Mouse (Mus musculus): ENCODE results near the gene Recql5. TPM values are rescaled to one million over a fixed set of nuclear protein-coding genes. Genes with fewer than 3 reads are reported as not detected.

Recql5 gene
- polyA plus RNA-seq, 1 experiment from 2014 or later = 8.1 TPM

GRCm38 (mm10) chr11:115906521-115906920, 26.8 kb downstream of the Recql5 start:
- Histone ChIP-seq H3K4me3 (replicated peaks) (no peak overlapping the region), H3K4me2 (no peak overlapping the region), H3K36me3 (replicated peaks) (peaks cover 63% of the 10 kb centered on the region), H3K27ac (replicated peaks) (peak overlapping the region; percentile 97), H3K27me3 (no peaks in the 10 kb centered on the region), H3K9ac (no peak overlapping the region), H3K4me1 (replicated peaks) (peaks cover 92% of the 10 kb centered on the region), H3K9me3 (replicated peaks) (no peaks in the 10 kb centered on the region)
- 88% methylated on average over 5 of the region's 5 CpGs for WGBS (ENCODE audit: insufficient replicate concordance)
- ATAC-seq (ENCODE audit: insufficient read depth) = no peak

GRCm38 (mm10) chr11:115906116-115906515, 27.2 kb downstream of the Recql5 start:
- 84% methylated on average over 3 of the region's 3 CpGs for WGBS (ENCODE audit: insufficient replicate concordance)
- H3K36me3 ChIP-seq (replicated peaks) = peaks cover 63% of the 10 kb centered on the region
- peak overlapping the region; percentile 97 for H3K27ac ChIP-seq (replicated peaks)
- ATAC-seq (ENCODE audit: insufficient read depth) = no peak
- H3K9me3 ChIP-seq (replicated peaks) = no peaks in the 10 kb centered on the region
- H3K27me3 ChIP-seq = no peaks in the 10 kb centered on the region
- H3K4me1 ChIP-seq (replicated peaks) = peaks cover 92% of the 10 kb centered on the region
- no peak overlapping the region for H3K4me2 ChIP-seq
- H3K9ac ChIP-seq = peak overlapping the region; percentile 81
- no peak overlapping the region for H3K4me3 ChIP-seq (replicated peaks)

GRCm38 (mm10) chr11:115904956-115905790, 28.1 kb downstream of the Recql5 start:
- 0 out of 2 replicates have a peak overlapping the region, but pooled peaks have one; percentile 67 for H3K4me3 ChIP-seq (replicated peaks)
- WGBS (ENCODE audit: insufficient replicate concordance) = 80% methylated on average over 16 of the region's 16 CpGs

GRCm38 (mm10) chr11:115904231-115904955, 28.9 kb downstream of the Recql5 start:
- no peaks in the 10 kb centered on the region for H3K9me3 ChIP-seq (replicated peaks)
- H3K4me3 ChIP-seq (replicated peaks) = peak overlapping the region; percentile 67
- no peaks in the 10 kb centered on the region for H3K27me3 ChIP-seq
- H3K27ac ChIP-seq (replicated peaks) = peak overlapping the region; percentile 97
- ATAC-seq (ENCODE audit: insufficient read depth) = no peak
- WGBS (ENCODE audit: insufficient replicate concordance) = 45% methylated on average over 8 of the region's 8 CpGs
- H3K36me3 ChIP-seq (replicated peaks) = peaks cover 54% of the 10 kb centered on the region
- H3K9ac ChIP-seq = peak overlapping the region; percentile 81
- H3K4me2 ChIP-seq = peak overlapping the region; percentile 79
- H3K4me1 ChIP-seq (replicated peaks) = peaks cover 94% of the 10 kb centered on the region

More at GRCm38 (mm10) chr11:115904956-115905790, 28.1 kb downstream of the Recql5 start:
- Histone ChIP-seq H3K4me2 (peak overlapping the region; percentile 79), H3K4me1 (replicated peaks) (peaks cover 92% of the 10 kb centered on the region), H3K27ac (replicated peaks) (peak overlapping the region; percentile 97), H3K36me3 (replicated peaks) (peaks cover 60% of the 10 kb centered on the region), H3K9ac (peak overlapping the region; percentile 81), H3K27me3 (no peaks in the 10 kb centered on the region), H3K9me3 (replicated peaks) (no peaks in the 10 kb centered on the region)
- ATAC-seq (ENCODE audit: insufficient read depth) = no peak

GRCm38 (mm10) chr11:115903384-115904230, 29.7 kb downstream of the Recql5 start:
- ATAC-seq (ENCODE audit: insufficient read depth) = peak; percentile 85
- peak overlapping the region; percentile 79 for H3K4me2 ChIP-seq
- 18% methylated on average over 11 of the region's 11 CpGs for WGBS (ENCODE audit: insufficient replicate concordance)
- H3K4me3 ChIP-seq (replicated peaks) = peak overlapping the region; percentile 67
- H3K9ac ChIP-seq = peak overlapping the region; percentile 81
- H3K9me3 ChIP-seq (replicated peaks) = no peaks in the 10 kb centered on the region
- H3K27ac ChIP-seq (replicated peaks) = peak overlapping the region; percentile 97
- H3K36me3 ChIP-seq (replicated peaks) = peaks cover 51% of the 10 kb centered on the region
- H3K4me1 ChIP-seq (replicated peaks) = peaks cover 94% of the 10 kb centered on the region
- no peaks in the 10 kb centered on the region for H3K27me3 ChIP-seq

GRCm38 (mm10) chr11:115902831-115903230, 30.4 kb downstream of the Recql5 start:
- no peak for ATAC-seq (ENCODE audit: insufficient read depth)
- H3K27ac ChIP-seq (replicated peaks) = peak overlapping the region; percentile 97
- H3K9me3 ChIP-seq (replicated peaks) = no peaks in the 10 kb centered on the region
- peaks cover 94% of the 10 kb centered on the region for H3K4me1 ChIP-seq (replicated peaks)
- H3K4me3 ChIP-seq (replicated peaks) = peak overlapping the region; percentile 67
- peak overlapping the region; percentile 81 for H3K9ac ChIP-seq
- WGBS (ENCODE audit: insufficient replicate concordance) = 11% methylated on average over 1 of the region's 1 CpGs
- H3K27me3 ChIP-seq = no peaks in the 10 kb centered on the region
- H3K4me2 ChIP-seq = peak overlapping the region; percentile 79
- peaks cover 43% of the 10 kb centered on the region for H3K36me3 ChIP-seq (replicated peaks)

- H3K27me3 ChIP-seq = no peaks in the 10 kb centered on the region
- no peaks in the 10 kb centered on the region for H3K9me3 ChIP-seq (replicated peaks)
- ATAC-seq (ENCODE audit: insufficient read depth) = no peak
- H3K4me2 ChIP-seq = peak overlapping the region; percentile 79
- peaks cover 96% of the 10 kb centered on the region for H3K4me1 ChIP-seq (replicated peaks)
- peak overlapping the region; percentile 97 for H3K27ac ChIP-seq (replicated peaks)
- WGBS (ENCODE audit: insufficient replicate concordance) = 18% methylated on average over 5 of the region's 5 CpGs
- H3K4me3 ChIP-seq (replicated peaks) = peak overlapping the region; percentile 67
- H3K9ac ChIP-seq = peak overlapping the region; percentile 81
- peaks cover 36% of the 10 kb centered on the region for H3K36me3 ChIP-seq (replicated peaks)
Observed at GRCm38 (mm10) chr11:115902177-115902576, 31.1 kb downstream of the Recql5 start.

- 15% methylated on average over 9 of the region's 9 CpGs for WGBS (ENCODE audit: insufficient replicate concordance)
- Histone ChIP-seq H3K9me3 (replicated peaks) (no peaks in the 10 kb centered on the region), H3K36me3 (replicated peaks) (peaks cover 30% of the 10 kb centered on the region), H3K4me2 (peak overlapping the region; percentile 79), H3K4me1 (replicated peaks) (peaks cover 90% of the 10 kb centered on the region), H3K27me3 (no peaks in the 10 kb centered on the region), H3K9ac (peak overlapping the region; percentile 81), H3K4me3 (replicated peaks) (peak overlapping the region; percentile 67), H3K27ac (replicated peaks) (peak overlapping the region; percentile 97)
- ATAC-seq (ENCODE audit: insufficient read depth) = peak; percentile 57
Observed at GRCm38 (mm10) chr11:115901338-115902161, 31.7 kb downstream of the Recql5 start.

- Histone ChIP-seq H3K4me2 (peak overlapping the region; percentile 79), H3K27ac (replicated peaks) (peak overlapping the region; percentile 97)
Observed at GRCm38 (mm10) chr11:115900561-115901337, 32.5 kb downstream of the Recql5 start.

More at GRCm38 (mm10) chr11:115900561-115901337, 32.5 kb downstream of the Recql5 start:
- ATAC-seq (ENCODE audit: insufficient read depth) = no peak
- H3K9ac ChIP-seq = peak overlapping the region; percentile 81
- 31% methylated on average over 8 of the region's 8 CpGs for WGBS (ENCODE audit: insufficient replicate concordance)
- H3K9me3 ChIP-seq (replicated peaks) = no peaks in the 10 kb centered on the region
- no peaks in the 10 kb centered on the region for H3K27me3 ChIP-seq
- peaks cover 25% of the 10 kb centered on the region for H3K36me3 ChIP-seq (replicated peaks)
- H3K4me3 ChIP-seq (replicated peaks) = peak overlapping the region; percentile 67
- peaks cover 82% of the 10 kb centered on the region for H3K4me1 ChIP-seq (replicated peaks)

All from liver, embryonic 15.5 days (tissue).